Comparison of ENCODE assay signal across 8 mouse cellular contexts in the genomic region with DNA sequence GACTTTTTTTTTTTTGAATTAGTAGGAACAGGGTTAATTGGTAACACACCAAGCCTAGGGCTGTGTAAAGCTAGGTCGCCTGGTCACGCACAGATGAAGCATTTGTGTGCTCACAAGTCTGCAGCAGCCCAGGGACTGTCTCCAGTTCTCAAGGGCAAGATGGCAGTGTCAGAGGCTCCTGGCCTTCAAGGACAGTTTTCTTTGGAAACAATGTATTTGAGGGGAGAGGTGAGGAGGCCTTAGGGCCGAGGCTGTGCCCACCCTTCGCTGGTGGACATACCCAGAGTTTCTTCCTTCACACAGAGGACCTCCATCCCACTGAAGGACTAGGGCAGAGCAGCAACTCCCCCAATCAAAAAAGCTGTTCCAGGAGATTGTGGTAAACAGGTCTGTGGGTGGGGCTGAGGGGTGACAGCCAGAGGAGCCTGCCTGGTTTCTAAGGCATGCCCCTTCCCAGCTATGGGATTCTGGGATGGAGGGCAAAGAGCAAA. TPM values are rescaled to one million over a fixed set of nuclear protein-coding genes. Genes with fewer than 3 reads are reported as not detected.
DNase-seq lines count a peak whose midpoint lies in the region; ATAC-seq and TF ChIP-seq lines count a peak whose summit lies in the region.

No protein-coding gene starts in this region.

- no peak for ATAC-seq in heart, embryonic 16.5 days (replicated peaks; ENCODE audit: extremely low read depth, insufficient read depth, low FRiP score)
- no peak for ATAC-seq in limb, embryonic 11.5 days (ENCODE audit: insufficient number of reproducible peaks, low FRiP score, low TSS enrichment, low read depth)
- no peak for ATAC-seq in neural tube, embryonic 11.5 days (ENCODE audit: insufficient read depth, low FRiP score, low TSS enrichment)

- H3K9ac ChIP-seq in heart, embryonic 16.5 days (ENCODE audit: low read length) = peak overlapping the region; percentile 77
- no peak overlapping the region for H3K9ac ChIP-seq in limb, embryonic 11.5 days (ENCODE audit: low read length)
- H3K9ac ChIP-seq in neural tube, embryonic 11.5 days (ENCODE audit: low read length) = peak overlapping the region; percentile 7; the same call in 1 of the 2 replicates

- no peak overlapping the region for H3K4me3 ChIP-seq in spleen, adult 2 months (ENCODE audit: extremely low read depth, insufficient read depth, insufficient read length)
- peak overlapping the region; percentile 48 for H3K4me3 ChIP-seq in heart, embryonic 16.5 days (ENCODE audit: low read length)
- no peak overlapping the region for H3K4me3 ChIP-seq in limb, embryonic 11.5 days (ENCODE audit: low read depth, low read length)
- no peak overlapping the region for H3K4me3 ChIP-seq in neural tube, embryonic 11.5 days (ENCODE audit: low read depth, low read length)

- no peak for TF ChIP-seq POLR2A in spleen, adult 2 months (IDR thresholded peaks at IDR 0.05; ENCODE audit: low read depth, low read length)

- H3K4me2 ChIP-seq in heart, embryonic 16.5 days (ENCODE audit: low read depth, low read length) = peak overlapping the region; percentile 78
- H3K4me2 ChIP-seq in limb, embryonic 11.5 days (ENCODE audit: low read depth, severe bottlenecking) = peak overlapping the region; percentile 59
- no peak overlapping the region for H3K4me2 ChIP-seq in neural tube, embryonic 11.5 days (ENCODE audit: low read depth)

- H3K27ac ChIP-seq in spleen, adult 2 months (ENCODE audit: insufficient read depth, low read length) = peak overlapping the region; percentile 99
- H3K27ac ChIP-seq in heart, embryonic 16.5 days (ENCODE audit: low read length) = peak overlapping the region; percentile 100
- peak overlapping the region; percentile 93 for H3K27ac ChIP-seq in limb, embryonic 11.5 days (replicated peaks; ENCODE audit: low read depth, low read length)
- H3K27ac ChIP-seq in neural tube, embryonic 11.5 days (ENCODE audit: low read depth, low read length) = peak overlapping the region; percentile 93

- no peak for TF ChIP-seq CTCF in spleen, adult 2 months (IDR thresholded peaks at IDR 0.05; ENCODE audit: extremely low read depth, insufficient read depth, insufficient read length, insufficient replicate concordance)

- peaks cover 9% of the 10 kb centered on the region for H3K36me3 ChIP-seq in spleen, adult 2 months (ENCODE audit: control insufficient read depth, insufficient read depth, low read length)
- no peaks in the 10 kb centered on the region for H3K36me3 ChIP-seq in heart, embryonic 16.5 days (ENCODE audit: control insufficient read depth, insufficient read depth)
- H3K36me3 ChIP-seq in limb, embryonic 11.5 days (ENCODE audit: control insufficient read depth, insufficient read depth, low read length) = peaks cover 3% of the 10 kb centered on the region; the same call in 1 of the 2 replicates
- H3K36me3 ChIP-seq in neural tube, embryonic 11.5 days (ENCODE audit: control insufficient read depth, insufficient read depth, low read length) = no peaks in the 10 kb centered on the region; the same call in 1 of the 2 replicates

- H3K9me3 ChIP-seq in heart, embryonic 16.5 days (replicated peaks; ENCODE audit: control insufficient read depth, low read length) = no peaks in the 10 kb centered on the region
- H3K9me3 ChIP-seq in limb, embryonic 11.5 days (ENCODE audit: control insufficient read depth, low read length) = no peaks in the 10 kb centered on the region
- no peaks in the 10 kb centered on the region for H3K9me3 ChIP-seq in neural tube, embryonic 11.5 days (ENCODE audit: control insufficient read depth, low read length)

- no peaks in the 10 kb centered on the region for H3K27me3 ChIP-seq in spleen, adult 2 months (ENCODE audit: control insufficient read depth, insufficient read depth, low read length)
- no peaks in the 10 kb centered on the region for H3K27me3 ChIP-seq in heart, embryonic 16.5 days (ENCODE audit: control insufficient read depth, insufficient read depth, low read length)
- no peaks in the 10 kb centered on the region for H3K27me3 ChIP-seq in limb, embryonic 11.5 days (ENCODE audit: control insufficient read depth, insufficient read depth, low read length)
- H3K27me3 ChIP-seq in neural tube, embryonic 11.5 days (ENCODE audit: control insufficient read depth, insufficient read depth, low read length) = no peaks in the 10 kb centered on the region

- no peak for DNase-seq in spleen, adult 2 months (ENCODE audit: low read depth in 1 of 2, low spot score in 2 of 2)
- no peak for DNase-seq in spleen, postnatal 14 days (ENCODE audit: low spot score in 2 of 2)
- peak; percentile 74 for DNase-seq in cerebellum, adult 9-11 months
- no peak for DNase-seq in limb, embryonic 11.5 days (ENCODE audit: low spot score)
- DNase-seq in neural tube, embryonic 11.5 days (ENCODE audit: low spot score) = no peak
- DNase-seq in layer of hippocampus, adult 11-12 months (ENCODE audit: low spot score) = no peak
- no peak for DNase-seq in frontal cortex, postnatal 10 days (ENCODE audit: low spot score in 2 of 2)

- peaks cover 24% of the 10 kb centered on the region; the same call in 1 of the 2 replicates for H3K4me1 ChIP-seq in spleen, adult 2 months (ENCODE audit: control insufficient read depth, insufficient read depth, insufficient read length)
- peaks cover 79% of the 10 kb centered on the region for H3K4me1 ChIP-seq in heart, embryonic 16.5 days (ENCODE audit: control insufficient read depth, insufficient read depth, low read length)
- peaks cover 45% of the 10 kb centered on the region for H3K4me1 ChIP-seq in limb, embryonic 11.5 days (ENCODE audit: control insufficient read depth, insufficient read depth, low read length)
- H3K4me1 ChIP-seq in neural tube, embryonic 11.5 days (ENCODE audit: control insufficient read depth, insufficient read depth, low read length) = peaks cover 53% of the 10 kb centered on the region

- 57% methylated on average over 4 of the region's 4 CpGs for WGBS in spleen, adult 2 months
- 50% methylated on average over 4 of the region's 4 CpGs for WGBS in heart, embryonic 16.5 days
- WGBS in limb, embryonic 11.5 days = 33% methylated on average over 4 of the region's 4 CpGs
- 62% methylated on average over 4 of the region's 4 CpGs for WGBS in neural tube, embryonic 11.5 days

RNA-seq across cellular contexts. Expression of a gene that starts 27.7 kb away (rescaled TPM):
- polyA plus RNA-seq in spleen, adult 2 months (2012; rRNA removed) = 42.3 and 43.9 TPM in 2 replicates
- polyA plus RNA-seq in heart, embryonic 16.5 days (2015; fragmentation: Nextera tagmentation; extraction: Ambion mirVana) = 33.6 and 34.8 TPM in 2 replicates
- polyA plus RNA-seq in limb, embryonic 11.5 days (2014; fragmentation: Nextera tagmentation; extraction: Ambion mirVana) = 21.2 and 24.4 TPM in 2 replicates
- 19.9 and 20.7 TPM in 2 replicates for polyA plus RNA-seq in neural tube, embryonic 11.5 days (2014; fragmentation: Nextera tagmentation; extraction: Ambion mirVana)

RNA-seq across cellular contexts. Expression of a gene that starts 30.3 kb away (rescaled TPM):
- polyA plus RNA-seq in spleen, adult 2 months (2012; rRNA removed) = 36.6 and 37.6 TPM in 2 replicates
- polyA plus RNA-seq in heart, embryonic 16.5 days (2015; fragmentation: Nextera tagmentation; extraction: Ambion mirVana) = 4.6 and 5.0 TPM in 2 replicates
- 1.5 TPM in 2 replicates for polyA plus RNA-seq in limb, embryonic 11.5 days (2014; fragmentation: Nextera tagmentation; extraction: Ambion mirVana)
- polyA plus RNA-seq in neural tube, embryonic 11.5 days (2014; fragmentation: Nextera tagmentation; extraction: Ambion mirVana) = 0.74 and 1.7 TPM in 2 replicates

RNA-seq across cellular contexts. Expression of a gene that starts 46.6 kb away (rescaled TPM):
- 1.3 TPM in 2 replicates for polyA plus RNA-seq in spleen, adult 2 months (2012; rRNA removed)
- 1.5 and 1.6 TPM in 2 replicates for polyA plus RNA-seq in heart, embryonic 16.5 days (2015; fragmentation: Nextera tagmentation; extraction: Ambion mirVana)
- 4.7 and 5.1 TPM in 2 replicates for polyA plus RNA-seq in limb, embryonic 11.5 days (2014; fragmentation: Nextera tagmentation; extraction: Ambion mirVana)
- 5.7 and 6.6 TPM in 2 replicates for polyA plus RNA-seq in neural tube, embryonic 11.5 days (2014; fragmentation: Nextera tagmentation; extraction: Ambion mirVana)
